Mouse (Mus musculus) liver, adult 2 months (tissue): ENCODE data around the gene Ryr3.

Source experiments
- CTCF ChIP-seq: fragments of 200-500 bp; IDR thresholded peaks from 2 replicates; pipeline ENCODE4 v1.5.1; 2011; ENCODE audit warnings: low read depth, low read length, control low read depth
- POLR2A ChIP-seq: fragments of 200-500 bp; IDR thresholded peaks from 2 replicates; pipeline ENCODE4 v1.6.1; 2011; ENCODE audit warnings: low read length, control low read depth; ENCODE audit not compliant: insufficient read depth; ENCODE audit errors: extremely low read depth

GRCm38 (mm10) chr2:112681817-112682216 lies 535.1 kb downstream of the Ryr3 start:
- TF ChIP-seq POLR2A, result no peak
- TF ChIP-seq CTCF, result no peak
